Mouse (Mus musculus) layer of hippocampus, postnatal 10 days (tissue): ENCODE data around the gene Smco4. TPM values are rescaled to one million over a fixed set of nuclear protein-coding genes. Genes with fewer than 3 reads are reported as not detected.

Source experiments
- DNase-seq, 2 experiments: peaks; one replicate each; pipeline ENCODE4 v3.0.0; 2021; ENCODE audit warnings: low spot score in 2 of 2
- total RNA-seq, 2 experiments: library from RNA; stranded (reverse); gene quantifications; 2 replicates each; pipeline ENCODE4 v1.2.3; 2021

Gene Smco4
- total RNA-seq, 2 experiments from 2014 or later: 5.5 to 8.7 TPM

GRCm38 (mm10) chr9:15506863-15507262 is 13.6 kb downstream of the Smco4 start:
- no peak for DNase-seq

- no peak for DNase-seq
Observed at GRCm38 (mm10) chr9:15507431-15507875, 14.2 kb downstream of the Smco4 start.

GRCm38 (mm10) chr9:15509363-15509762 is 16.1 kb downstream of the Smco4 start:
- DNase-seq: no peak

GRCm38 (mm10) chr9:15510557-15511310 is 17.5 kb downstream of the Smco4 start:
- no peak for DNase-seq

- DNase-seq: no peak
Observed at GRCm38 (mm10) chr9:15512918-15513317, 19.7 kb downstream of the Smco4 start.

GRCm38 (mm10) chr9:15516007-15516406 is 22.8 kb downstream of the Smco4 start:
- DNase-seq: no peak

- DNase-seq: no peak
Observed at GRCm38 (mm10) chr9:15517979-15518378, 24.7 kb downstream of the Smco4 start.

- DNase-seq: no peak
Observed at GRCm38 (mm10) chr9:15522348-15522747, 29.1 kb downstream of the Smco4 start.

GRCm38 (mm10) chr9:15522887-15523286 is 29.7 kb downstream of the Smco4 start:
- no peak for DNase-seq

GRCm38 (mm10) chr9:15523646-15524045 is 30.4 kb downstream of the Smco4 start:
- DNase-seq: no peak

- DNase-seq: no peak
Observed at GRCm38 (mm10) chr9:15525246-15525645, 32.0 kb downstream of the Smco4 start.

GRCm38 (mm10) chr9:15526539-15526938 is 33.3 kb downstream of the Smco4 start:
- DNase-seq: peak; percentile 25 to 43

- DNase-seq: no peak
Observed at GRCm38 (mm10) chr9:15527846-15528245, 34.6 kb downstream of the Smco4 start.

GRCm38 (mm10) chr9:15528368-15528767 is 35.1 kb downstream of the Smco4 start:
- no peak for DNase-seq

GRCm38 (mm10) chr9:15529275-15529964 is 36.2 kb downstream of the Smco4 start:
- DNase-seq: peak in 1 of 2 experiments; percentile 32

- no peak for DNase-seq
Observed at GRCm38 (mm10) chr9:15529965-15530320, 36.7 kb downstream of the Smco4 start.

GRCm38 (mm10) chr9:15531204-15531603 is 38.0 kb downstream of the Smco4 start:
- DNase-seq: no peak

- DNase-seq: no peak
Observed at GRCm38 (mm10) chr9:15533336-15534070, 40.3 kb downstream of the Smco4 start.

- no peak for DNase-seq
Observed at GRCm38 (mm10) chr9:15534110-15534509, 40.9 kb downstream of the Smco4 start.

- DNase-seq: no peak
Observed at GRCm38 (mm10) chr9:15535418-15535817, 42.2 kb downstream of the Smco4 start.

- DNase-seq: no peak
Observed at GRCm38 (mm10) chr9:15536861-15537426, 43.7 kb downstream of the Smco4 start.
